Mouse (Mus musculus) stomach, embryonic 14.5 days (tissue): ENCODE data around the gene Col18a1. TPM values are rescaled to one million over a fixed set of nuclear protein-coding genes. Genes with fewer than 3 reads are reported as not detected.

Source experiments
- ATAC-seq: fragments of 200-750 bp; cut with Nextera tagmentation; 2 replicates; pipeline ENCODE4 v1.8.0; 2017; ENCODE audit warnings: low read depth, moderate TSS enrichment; ENCODE audit not compliant: insufficient number of reproducible peaks, insufficient read depth, low FRiP score
- H3K27ac ChIP-seq: fragments of 300-500 bp; sonication (generic); 2 replicates; pipeline ENCODE4 v1.5.1; 2014; ENCODE audit warnings: mild to moderate bottlenecking, low read length, moderate library complexity, mixed read lengths
- H3K27me3 ChIP-seq: fragments of 300-500 bp; sonication (generic); 2 replicates; pipeline ENCODE4 v1.6.1; 2014; ENCODE audit warnings: low read length, control low read depth, mixed read lengths; ENCODE audit not compliant: control insufficient read depth, insufficient read depth
- H3K36me3 ChIP-seq: fragments of 300-500 bp; sonication (generic); 2 replicates; pipeline ENCODE4 v1.6.1; 2014; ENCODE audit warnings: mild to moderate bottlenecking, control low read depth, low read length, moderate library complexity, mixed read lengths; ENCODE audit not compliant: control insufficient read depth, insufficient read depth
- H3K4me1 ChIP-seq: fragments of 300-500 bp; sonication (generic); 2 replicates; pipeline ENCODE4 v1.6.1; 2014; ENCODE audit warnings: low read length, control low read depth, mixed read lengths; ENCODE audit not compliant: control insufficient read depth, insufficient read depth
- H3K4me2 ChIP-seq: fragments of 300-500 bp; sonication (generic); replicated peaks from 2 replicates; pipeline ENCODE4 v1.6.1; 2014; ENCODE audit warnings: low read depth, low read length, control low read depth
- H3K4me3 ChIP-seq: fragments of 300-500 bp; sonication (generic); 2 replicates; pipeline ENCODE4 v1.5.1; 2014; ENCODE audit warnings: low read depth, low read length, control low read depth
- H3K9ac ChIP-seq: fragments of 300-500 bp; sonication (generic); replicated peaks from 2 replicates; pipeline ENCODE4 v1.6.1; 2014; ENCODE audit warnings: low read depth, mild to moderate bottlenecking, control low read depth, low read length, moderate library complexity, mixed read lengths
- H3K9me3 ChIP-seq: fragments of 300-500 bp; sonication (generic); 2 replicates; pipeline ENCODE4 v1.6.1; 2016; ENCODE audit warnings: low read depth, low read length, control low read depth; ENCODE audit not compliant: control insufficient read depth
- WGBS: fragments of 180-500 bp; shearing (Covaris S2); extraction: QIAGEN DNeasy Blood & Tissue Kit; methylation state at CpG from one replicate; pipeline ENCODE4 v1.1.7; 2014; 5-methylcytosine and 5-hydroxymethylcytosine counted together
- polyA plus RNA-seq: library from polyadenylated mRNA; unstranded; fragments of >200 nt; fragmentation: Nextera tagmentation; extraction: Ambion mirVana; gene quantifications from 2 replicates; pipeline ENCODE4 v1.2.1, GENCODE M21; 2014

Gene Col18a1
- polyA plus RNA-seq, 1 experiment from 2014 or later = 49.8 TPM

GRCm38 (mm10) chr10:77152178-77152621 lies 14.1 kb downstream of the Col18a1 start:
- Histone ChIP-seq H3K36me3 (no peaks in the 10 kb centered on the region), H3K27ac (no peak overlapping the region), H3K4me1 (peaks cover 15% of the 10 kb centered on the region), H3K9me3 (no peaks in the 10 kb centered on the region), H3K9ac (no peak overlapping the region), H3K4me2 (no peak overlapping the region), H3K4me3 (no peak overlapping the region), H3K27me3 (no peaks in the 10 kb centered on the region)
- WGBS = 26% methylated on average over 2 of the region's 2 CpGs
- ATAC-seq = peak; percentile 59

- H3K9ac ChIP-seq = no peak overlapping the region
- peak overlapping the region; percentile 18; the same call in 1 of the 2 replicates for H3K27ac ChIP-seq
- 65% methylated on average over 4 of the region's 4 CpGs for WGBS
- ATAC-seq = peak; percentile 5; the same call in 1 of the 2 replicates
- no peaks in the 10 kb centered on the region for H3K36me3 ChIP-seq
- peaks cover 15% of the 10 kb centered on the region for H3K4me1 ChIP-seq
- H3K9me3 ChIP-seq = no peaks in the 10 kb centered on the region
- H3K4me2 ChIP-seq = no peak overlapping the region
- H3K27me3 ChIP-seq = no peaks in the 10 kb centered on the region
- H3K4me3 ChIP-seq = no peak overlapping the region
These were observed 14.8 kb downstream of the Col18a1 start for GRCm38 (mm10) chr10:77151551-77152002.

GRCm38 (mm10) chr10:77150947-77151521 lies 15.3 kb downstream of the Col18a1 start:
- peak; percentile 16; the same call in 1 of the 2 replicates for ATAC-seq
- Histone ChIP-seq H3K36me3 (no peaks in the 10 kb centered on the region), H3K9me3 (no peaks in the 10 kb centered on the region), H3K4me3 (no peak overlapping the region), H3K4me1 (peaks cover 15% of the 10 kb centered on the region), H3K9ac (no peak overlapping the region), H3K27ac (peak overlapping the region; percentile 18; the same call in 1 of the 2 replicates), H3K27me3 (no peaks in the 10 kb centered on the region), H3K4me2 (no peak overlapping the region)
- WGBS = 11% methylated on average over 14 of the region's 14 CpGs

- no peaks in the 10 kb centered on the region for H3K36me3 ChIP-seq
- WGBS = 45% methylated on average over 8 of the region's 8 CpGs
- H3K9me3 ChIP-seq = no peaks in the 10 kb centered on the region
- H3K27ac ChIP-seq = no peak overlapping the region; the same call in 1 of the 2 replicates
- H3K9ac ChIP-seq = no peak overlapping the region
- H3K4me2 ChIP-seq = no peak overlapping the region
- H3K4me1 ChIP-seq = peaks cover 15% of the 10 kb centered on the region
- no peak for ATAC-seq
- no peak overlapping the region for H3K4me3 ChIP-seq
- H3K27me3 ChIP-seq = no peaks in the 10 kb centered on the region
These were observed 16.3 kb downstream of the Col18a1 start for GRCm38 (mm10) chr10:77150016-77150415.

GRCm38 (mm10) chr10:77147545-77147944 lies 18.8 kb downstream of the Col18a1 start:
- no peak overlapping the region for H3K9ac ChIP-seq
- ATAC-seq = no peak
- no peak overlapping the region for H3K27ac ChIP-seq
- no peaks in the 10 kb centered on the region for H3K27me3 ChIP-seq
- no peaks in the 10 kb centered on the region for H3K36me3 ChIP-seq
- WGBS = 86% methylated on average over 10 of the region's 10 CpGs
- no peak overlapping the region for H3K4me2 ChIP-seq
- no peaks in the 10 kb centered on the region for H3K9me3 ChIP-seq
- H3K4me3 ChIP-seq = no peak overlapping the region
- H3K4me1 ChIP-seq = peaks cover 15% of the 10 kb centered on the region

GRCm38 (mm10) chr10:77146901-77147463 lies 19.4 kb downstream of the Col18a1 start:
- Histone ChIP-seq H3K27me3 (no peaks in the 10 kb centered on the region), H3K9ac (no peak overlapping the region), H3K4me1 (peaks cover 15% of the 10 kb centered on the region), H3K36me3 (no peaks in the 10 kb centered on the region), H3K4me2 (no peak overlapping the region), H3K27ac (no peak overlapping the region), H3K9me3 (no peaks in the 10 kb centered on the region), H3K4me3 (no peak overlapping the region)
- ATAC-seq = no peak
- 70% methylated on average over 4 of the region's 4 CpGs for WGBS

DNA sequence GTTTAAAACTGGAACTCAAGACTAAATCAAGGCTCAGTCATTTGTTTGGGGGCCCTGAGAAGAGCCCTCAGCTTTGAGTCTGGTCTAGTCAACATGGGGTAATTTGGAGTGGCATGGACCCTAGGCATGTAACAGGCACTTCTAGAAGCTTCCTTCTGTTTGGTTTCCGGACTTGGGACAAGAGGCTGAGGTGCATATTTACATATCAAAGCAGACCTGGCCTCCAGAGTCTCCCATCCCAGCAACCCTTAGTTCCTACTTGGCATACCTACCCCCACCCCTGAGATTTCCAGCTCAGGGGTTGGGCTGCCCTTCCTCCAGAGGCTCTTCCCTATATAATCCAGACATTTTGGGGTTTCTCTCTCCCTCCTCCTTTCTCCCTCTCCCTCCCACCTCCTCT lies 20.4 kb downstream of the Col18a1 start:
- no peak overlapping the region for H3K9ac ChIP-seq
- H3K4me2 ChIP-seq = no peak overlapping the region
- H3K4me3 ChIP-seq = no peak overlapping the region
- no peaks in the 10 kb centered on the region for H3K9me3 ChIP-seq
- peaks cover 8% of the 10 kb centered on the region for H3K4me1 ChIP-seq
- H3K27me3 ChIP-seq = no peaks in the 10 kb centered on the region
- no peak overlapping the region for H3K27ac ChIP-seq
- H3K36me3 ChIP-seq = no peaks in the 10 kb centered on the region
- 37% methylated on average over 1 of the region's 1 CpGs for WGBS
- no peak for ATAC-seq

GRCm38 (mm10) chr10:77144372-77144771 lies 22.0 kb downstream of the Col18a1 start:
- 84% methylated on average over 2 of the region's 2 CpGs for WGBS
- no peak overlapping the region for H3K4me2 ChIP-seq
- H3K4me1 ChIP-seq = no peaks in the 10 kb centered on the region
- H3K27ac ChIP-seq = no peak overlapping the region
- ATAC-seq = no peak
- H3K9ac ChIP-seq = no peak overlapping the region
- H3K4me3 ChIP-seq = no peak overlapping the region
- H3K36me3 ChIP-seq = no peaks in the 10 kb centered on the region
- H3K27me3 ChIP-seq = no peaks in the 10 kb centered on the region
- H3K9me3 ChIP-seq = no peaks in the 10 kb centered on the region
